Mouse (Mus musculus) hindbrain, embryonic 10.5 days (tissue): ENCODE results near the gene Tbc1d10c. TPM values are rescaled to one million over a fixed set of nuclear protein-coding genes. Genes with fewer than 3 reads are reported as not detected.

Experiments
- DNase-seq: peaks from one replicate; pipeline ENCODE4 v3.0.0-alpha.2; 2017; ENCODE audit warnings: low spot score
- H3K27ac ChIP-seq: fragments of 300-500 bp; sonication (generic); 2 replicates; pipeline ENCODE4 v1.5.1; 2016; ENCODE audit warnings: mild to moderate bottlenecking, moderate library complexity
- H3K27me3 ChIP-seq: fragments of 300-500 bp; sonication (generic); 2 replicates; pipeline ENCODE4 v1.6.1; 2016; ENCODE audit warnings: mild to moderate bottlenecking; ENCODE audit not compliant: poor library complexity, insufficient read depth, severe bottlenecking
- H3K36me3 ChIP-seq: fragments of 300-500 bp; sonication (generic); 2 replicates; pipeline ENCODE4 v1.6.1; 2016; ENCODE audit warnings: mild to moderate bottlenecking, moderate library complexity
- H3K4me1 ChIP-seq: fragments of 300-500 bp; sonication (generic); replicated peaks from 2 replicates; pipeline ENCODE4 v1.6.1; 2016; ENCODE audit warnings: mild to moderate bottlenecking
- H3K4me3 ChIP-seq: fragments of 300-500 bp; sonication (generic); 2 replicates; pipeline ENCODE4 v1.5.1; 2016; ENCODE audit warnings: mild to moderate bottlenecking, moderate library complexity
- H3K9me3 ChIP-seq: fragments of 300-500 bp; sonication (generic); 2 replicates; pipeline ENCODE4 v1.6.1; 2016; ENCODE audit warnings: mild to moderate bottlenecking, moderate library complexity
- WGBS: fragments of 180-500 bp; shearing (Covaris S2); methylation state at CpG from one replicate; pipeline ENCODE4 v1.1.7; 2016; 5-methylcytosine and 5-hydroxymethylcytosine counted together
- polyA plus RNA-seq: library from polyadenylated mRNA; unstranded; fragments of >200 nt; fragmentation: Nextera tagmentation; extraction: Ambion mirVana; gene quantifications from 2 replicates; pipeline ENCODE4 v1.2.1, GENCODE M21; 2016

Gene Tbc1d10c
- polyA plus RNA-seq, 1 experiment from 2014 or later = 1.2 TPM

GRCm38 (mm10) chr19:4222165-4222564, 31.1 kb upstream of the Tbc1d10c start:
- Histone ChIP-seq H3K27me3 (peaks cover 45% of the 10 kb centered on the region), H3K4me1 (peaks cover 14% of the 10 kb centered on the region), H3K36me3 (no peaks in the 10 kb centered on the region), H3K4me3 (no peak overlapping the region), H3K9me3 (no peaks in the 10 kb centered on the region), H3K27ac (no peak overlapping the region)
- 88% methylated on average over 11 of the region's 11 CpGs for WGBS
- DNase-seq = no peak

GRCm38 (mm10) chr19:4220957-4221743, 30.1 kb upstream of the Tbc1d10c start:
- H3K36me3 ChIP-seq = no peaks in the 10 kb centered on the region
- H3K4me3 ChIP-seq = no peak overlapping the region

DNA sequence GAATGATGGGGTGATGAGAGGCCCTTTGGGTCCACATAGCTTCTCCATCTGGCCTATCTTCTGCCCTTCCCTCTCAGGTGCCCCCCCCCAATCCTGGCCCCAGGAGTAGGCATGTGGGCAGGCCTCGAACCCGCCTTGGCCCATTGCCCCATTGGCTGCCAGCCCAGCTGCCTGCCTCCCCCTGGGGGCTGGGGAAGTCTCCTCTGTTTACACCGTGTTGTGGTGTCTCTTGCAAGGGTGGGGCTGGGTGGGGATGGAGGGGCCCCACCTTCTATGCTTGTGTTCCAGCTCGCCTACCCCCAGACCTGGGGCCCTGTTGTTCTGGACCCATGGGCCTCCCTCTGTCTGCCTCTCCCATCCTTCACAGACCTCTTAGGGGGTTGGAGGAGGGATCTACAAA, 29.3 kb upstream of the Tbc1d10c start:
- H3K27me3 ChIP-seq = peaks cover 53% of the 10 kb centered on the region
- H3K27ac ChIP-seq = no peak overlapping the region
- DNase-seq = no peak
- H3K9me3 ChIP-seq = no peaks in the 10 kb centered on the region
- WGBS = 68% methylated on average over 4 of the region's 4 CpGs
- no peak overlapping the region for H3K4me3 ChIP-seq
- H3K36me3 ChIP-seq = no peaks in the 10 kb centered on the region
- H3K4me1 ChIP-seq = peaks cover 32% of the 10 kb centered on the region

More at GRCm38 (mm10) chr19:4220957-4221743, 30.1 kb upstream of the Tbc1d10c start:
- 43% methylated on average over 14 of the region's 14 CpGs for WGBS
- Histone ChIP-seq H3K27me3 (peaks cover 49% of the 10 kb centered on the region), H3K4me1 (peaks cover 24% of the 10 kb centered on the region), H3K9me3 (no peaks in the 10 kb centered on the region), H3K27ac (no peak overlapping the region)
- DNase-seq = no peak

GRCm38 (mm10) chr19:4219943-4220342, 28.9 kb upstream of the Tbc1d10c start:
- Histone ChIP-seq H3K9me3 (no peaks in the 10 kb centered on the region), H3K27me3 (peaks cover 58% of the 10 kb centered on the region), H3K27ac (no peak overlapping the region), H3K36me3 (no peaks in the 10 kb centered on the region), H3K4me1 (peaks cover 37% of the 10 kb centered on the region), H3K4me3 (no peak overlapping the region)
- 83% methylated on average over 6 of the region's 6 CpGs for WGBS
- no peak for DNase-seq

DNA sequence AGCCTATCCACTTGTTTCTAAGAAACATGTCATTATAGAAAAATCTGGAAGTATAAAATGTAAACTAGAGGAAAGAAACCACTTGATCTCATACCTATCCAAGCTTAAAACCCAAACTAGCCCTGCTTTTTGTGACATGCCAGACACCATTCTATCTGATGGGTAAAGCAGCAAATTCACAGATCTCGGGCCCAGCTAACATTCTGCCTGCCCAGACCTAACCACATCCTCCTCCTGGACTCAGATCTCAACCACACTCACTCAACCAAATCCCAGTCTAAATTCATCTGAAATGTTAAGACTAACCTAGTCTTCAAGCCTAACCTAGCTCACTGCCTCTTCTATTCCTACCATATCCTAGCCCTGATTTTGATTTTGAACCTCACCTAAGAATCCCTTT, 27.7 kb upstream of the Tbc1d10c start:
- H3K4me3 ChIP-seq = no peak overlapping the region
- no peak overlapping the region for H3K27ac ChIP-seq
- H3K36me3 ChIP-seq = no peaks in the 10 kb centered on the region
- peaks cover 48% of the 10 kb centered on the region for H3K4me1 ChIP-seq
- 74% methylated on average over 1 of the region's 1 CpGs for WGBS
- H3K27me3 ChIP-seq = peaks cover 70% of the 10 kb centered on the region
- H3K9me3 ChIP-seq = no peaks in the 10 kb centered on the region
- no peak for DNase-seq

DNA sequence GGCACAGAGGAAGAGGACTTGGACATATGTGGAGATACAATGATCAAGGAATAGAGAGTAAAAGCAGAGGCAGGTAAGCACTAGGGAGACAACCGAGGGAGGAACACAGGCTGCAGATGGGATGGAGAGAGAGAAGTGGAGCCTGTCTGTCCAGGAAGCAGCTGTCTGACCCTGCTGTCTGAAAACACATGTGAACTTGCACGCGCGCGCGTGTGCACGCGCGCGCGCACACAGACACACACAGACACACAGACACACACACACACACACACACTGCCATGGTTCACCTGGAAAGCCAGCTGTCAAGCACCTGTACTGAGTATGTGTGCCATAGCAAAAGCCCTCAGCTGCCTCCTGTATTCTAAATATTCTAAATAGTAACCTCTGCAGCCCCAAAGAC, 27.2 kb upstream of the Tbc1d10c start:
- DNase-seq = no peak
- Histone ChIP-seq H3K9me3 (no peaks in the 10 kb centered on the region), H3K4me3 (no peak overlapping the region), H3K27ac (no peak overlapping the region), H3K27me3 (peaks cover 75% of the 10 kb centered on the region), H3K36me3 (no peaks in the 10 kb centered on the region), H3K4me1 (peaks cover 53% of the 10 kb centered on the region)
- 93% methylated on average over 11 of the region's 11 CpGs for WGBS

- no peak overlapping the region for H3K27ac ChIP-seq
- H3K36me3 ChIP-seq = no peaks in the 10 kb centered on the region
- H3K27me3 ChIP-seq = peaks cover 79% of the 10 kb centered on the region
- WGBS = 48% methylated on average over 3 of the region's 3 CpGs
- H3K4me1 ChIP-seq = peaks cover 57% of the 10 kb centered on the region
- H3K9me3 ChIP-seq = no peaks in the 10 kb centered on the region
- H3K4me3 ChIP-seq = no peak overlapping the region
- no peak for DNase-seq
Measured at GRCm38 (mm10) chr19:4217855-4218254, 26.8 kb upstream of the Tbc1d10c start.

GRCm38 (mm10) chr19:4217140-4217539, 26.1 kb upstream of the Tbc1d10c start:
- Histone ChIP-seq H3K4me1 (peaks cover 59% of the 10 kb centered on the region), H3K27me3 (peaks cover 84% of the 10 kb centered on the region), H3K27ac (no peak overlapping the region), H3K9me3 (no peaks in the 10 kb centered on the region), H3K4me3 (no peak overlapping the region), H3K36me3 (no peaks in the 10 kb centered on the region)
- WGBS = 15% methylated on average over 5 of the region's 5 CpGs
- DNase-seq = no peak

GRCm38 (mm10) chr19:4216041-4216685, 25.1 kb upstream of the Tbc1d10c start:
- no peaks in the 10 kb centered on the region for H3K36me3 ChIP-seq
- peak; percentile 51 for DNase-seq
- peaks cover 67% of the 10 kb centered on the region for H3K4me1 ChIP-seq
- peaks cover 87% of the 10 kb centered on the region for H3K27me3 ChIP-seq
- H3K9me3 ChIP-seq = no peaks in the 10 kb centered on the region
- H3K27ac ChIP-seq = no peak overlapping the region
- WGBS = 19% methylated on average over 14 of the region's 14 CpGs
- peak overlapping the region; percentile 70; the same call in 1 of the 2 replicates for H3K4me3 ChIP-seq

DNA sequence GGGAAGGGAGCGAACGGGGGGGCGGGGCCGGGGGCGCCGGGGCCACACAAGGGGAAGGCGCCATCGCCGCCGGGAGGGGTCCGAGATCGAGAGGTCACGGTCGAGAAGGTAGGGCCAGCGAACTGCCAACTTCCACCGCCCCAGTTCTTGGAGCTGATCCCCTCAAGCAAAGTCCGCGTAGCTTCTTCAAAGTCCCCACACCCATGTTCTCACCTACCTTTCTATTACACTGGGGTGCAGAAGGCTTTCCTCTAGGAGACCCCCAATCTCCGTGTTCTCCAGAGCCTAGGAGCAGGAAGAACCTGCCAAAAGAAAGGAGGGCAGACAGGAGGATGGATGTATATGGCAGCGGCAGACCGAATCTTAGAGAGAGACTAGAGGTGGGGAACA, 24.4 kb upstream of the Tbc1d10c start:
- no peaks in the 10 kb centered on the region for H3K9me3 ChIP-seq
- H3K36me3 ChIP-seq = no peaks in the 10 kb centered on the region
- WGBS = 4% methylated on average over 16 of the region's 21 CpGs
- peak overlapping the region; percentile 70 for H3K4me3 ChIP-seq
- peak overlapping the region; percentile 87 for H3K27ac ChIP-seq
- peaks cover 62% of the 10 kb centered on the region for H3K4me1 ChIP-seq
- peaks cover 93% of the 10 kb centered on the region for H3K27me3 ChIP-seq
- no peak for DNase-seq

DNA sequence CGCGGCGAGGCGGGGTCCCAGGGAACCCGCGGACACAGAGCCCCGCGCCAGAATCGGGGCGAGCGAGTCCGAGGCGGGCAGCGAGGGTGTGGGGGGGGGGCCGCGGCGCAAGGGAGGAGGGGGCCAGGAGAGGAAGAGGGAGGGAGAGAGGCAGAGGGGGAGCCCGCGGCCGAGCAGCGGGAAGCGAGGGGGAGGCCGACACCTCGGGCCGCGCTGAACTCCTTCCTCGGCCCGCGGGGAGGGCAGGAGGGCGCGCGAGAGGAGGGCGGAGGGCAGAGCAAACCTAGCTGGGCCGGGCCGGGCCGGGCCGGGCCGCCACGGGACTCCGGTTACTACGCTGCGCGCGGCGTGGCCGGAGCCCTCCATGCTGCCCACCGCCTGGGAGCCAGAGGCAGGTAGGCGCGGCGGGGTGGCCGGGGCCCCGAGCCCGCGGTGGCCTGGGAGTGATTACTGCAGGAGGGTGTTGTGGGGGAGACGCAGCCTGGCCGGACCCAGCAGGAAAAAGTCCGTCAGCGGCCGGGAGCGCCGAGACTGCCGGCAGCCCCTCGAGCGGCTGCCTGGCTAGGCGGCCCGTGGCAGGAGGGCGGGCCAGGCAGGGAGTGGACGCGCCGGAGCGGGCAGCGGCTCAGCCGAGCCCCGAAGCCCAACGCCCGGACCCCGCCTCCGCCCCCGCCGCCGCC, 23.8 kb upstream of the Tbc1d10c start:
- Histone ChIP-seq H3K4me3 (peak overlapping the region; percentile 70), H3K4me1 (peaks cover 62% of the 10 kb centered on the region), H3K9me3 (no peaks in the 10 kb centered on the region), H3K27me3 (peaks cover 92% of the 10 kb centered on the region), H3K36me3 (no peaks in the 10 kb centered on the region), H3K27ac (peak overlapping the region; percentile 87)
- WGBS = under 1% methylated on average over 78 of the region's 81 CpGs
- peak; percentile 64 for DNase-seq

GRCm38 (mm10) chr19:4214071-4214770, 23.1 kb upstream of the Tbc1d10c start, which contains the start of the genes Clcf1 and AC109138.7:
Gene Clcf1 (plus strand): TSS chr19:4214238.
Gene AC109138.7 (plus strand): TSS chr19:4214357.
- Histone ChIP-seq H3K36me3 (no peaks in the 10 kb centered on the region), H3K4me1 (peaks cover 62% of the 10 kb centered on the region), H3K27ac (peak within 1 kb of the TSS; percentile 87), H3K27me3 (peaks cover 91% of the 10 kb centered on the region), H3K4me3 (peak within 1 kb of the TSS; percentile 70), H3K9me3 (no peaks in the 10 kb centered on the region)
- under 1% methylated on average over 49 of the region's 49 CpGs for WGBS
- peak; percentile 57 for DNase-seq
